Mouse (Mus musculus) intestine, postnatal 0 days (tissue): ENCODE measurements around the gene Ppp1r35. TPM values are rescaled to one million over a fixed set of nuclear protein-coding genes. Genes with fewer than 3 reads are reported as not detected.
A peak's percentile ranks its signal among the peaks of the same experiment; 100 is the strongest.

Experiments
- ATAC-seq: fragments of 200-750 bp; cut with Nextera tagmentation; 2 replicates; pipeline ENCODE4 v1.8.0; 2017; ENCODE audit warnings: mild to moderate bottlenecking, moderate TSS enrichment, moderate library complexity
- H3K27ac ChIP-seq: fragments of 300-500 bp; sonication (generic); 2 replicates; pipeline ENCODE4 v1.5.1; 2014; ENCODE audit warnings: mild to moderate bottlenecking, low read depth, low read length, moderate library complexity
- H3K27me3 ChIP-seq: fragments of 300-500 bp; sonication (generic); replicated peaks from 2 replicates; pipeline ENCODE4 v1.6.1; 2014; ENCODE audit warnings: low read length, mixed read lengths; ENCODE audit not compliant: control insufficient read depth, insufficient read depth
- H3K36me3 ChIP-seq: fragments of 300-500 bp; sonication (generic); 2 replicates; pipeline ENCODE4 v1.6.1; 2014; ENCODE audit warnings: mild to moderate bottlenecking, moderate library complexity; ENCODE audit not compliant: control insufficient read depth, insufficient read depth
- H3K4me1 ChIP-seq: fragments of 300-500 bp; sonication (generic); replicated peaks from 2 replicates; pipeline ENCODE4 v1.6.1; 2014; ENCODE audit warnings: antibody characterized with exemption, low read length, mixed read lengths; ENCODE audit not compliant: control insufficient read depth, insufficient read depth
- H3K4me2 ChIP-seq: fragments of 300-500 bp; sonication (generic); replicated peaks from 2 replicates; pipeline ENCODE4 v1.6.1; 2014; ENCODE audit warnings: low read depth, mild to moderate bottlenecking, moderate library complexity
- H3K4me3 ChIP-seq: fragments of 300-500 bp; sonication (generic); 2 replicates; pipeline ENCODE4 v1.5.1; 2014; ENCODE audit warnings: low read depth, low read length
- H3K9ac ChIP-seq: fragments of 300-500 bp; sonication (generic); 2 replicates; pipeline ENCODE4 v1.6.1; 2014; ENCODE audit warnings: mild to moderate bottlenecking, low read depth, low read length
- H3K9me3 ChIP-seq: fragments of 300-500 bp; sonication (generic); 2 replicates; pipeline ENCODE4 v1.6.1; 2016; ENCODE audit warnings: mixed run types; ENCODE audit not compliant: control insufficient read depth
- CTCF ChIP-seq: sonication (generic); IDR thresholded peaks from 2 replicates; pipeline ENCODE4 v1.5.1; 2016; ENCODE audit warnings: low read depth, mild to moderate bottlenecking, control low read depth, antibody characterized with exemption, moderate library complexity
- WGBS: fragments of 180-500 bp; shearing (Covaris S2); extraction: QIAGEN DNeasy Blood & Tissue Kit; methylation state at CpG from one replicate; pipeline ENCODE4 v1.1.7; 2014; 5-methylcytosine and 5-hydroxymethylcytosine counted together
- polyA plus RNA-seq: library from polyadenylated mRNA; unstranded; fragments of >200 nt; fragmentation: Nextera tagmentation; extraction: Ambion mirVana; gene quantifications from 2 replicates; pipeline ENCODE4 v1.2.1, GENCODE M21; 2015

Ppp1r35 gene
- polyA plus RNA-seq, 1 experiment from 2014 or later, result 30.8 TPM

GRCm38 (mm10) chr5:137766270-137766669 lies 12.4 kb upstream of the Ppp1r35 start:
- peak; percentile 70 for TF ChIP-seq CTCF
- no peaks in the 10 kb centered on the region; the same call in 1 of the 2 replicates for H3K36me3 ChIP-seq
- no peak overlapping the region for H3K27ac ChIP-seq
- no peak for ATAC-seq
- H3K9me3 ChIP-seq, result no peaks in the 10 kb centered on the region
- no peak overlapping the region for H3K4me3 ChIP-seq
- WGBS, result 59% methylated on average over 3 of the region's 3 CpGs
- no peaks in the 10 kb centered on the region for H3K27me3 ChIP-seq
- H3K9ac ChIP-seq, result no peak overlapping the region
- no peaks in the 10 kb centered on the region for H3K4me1 ChIP-seq
- no peak overlapping the region for H3K4me2 ChIP-seq

- WGBS, result 69% methylated on average over 1 of the region's 1 CpGs
- no peaks in the 10 kb centered on the region for H3K27me3 ChIP-seq
- H3K36me3 ChIP-seq, result no peaks in the 10 kb centered on the region
- ATAC-seq, result no peak
- H3K4me2 ChIP-seq, result no peak overlapping the region
- no peaks in the 10 kb centered on the region for H3K4me1 ChIP-seq
- H3K9me3 ChIP-seq, result no peaks in the 10 kb centered on the region
- no peak for TF ChIP-seq CTCF
- H3K27ac ChIP-seq, result no peak overlapping the region
- H3K4me3 ChIP-seq, result no peak overlapping the region
- no peak overlapping the region for H3K9ac ChIP-seq
Observed at GRCm38 (mm10) chr5:137768475-137768874, 10.2 kb upstream of the Ppp1r35 start.

- no peaks in the 10 kb centered on the region for H3K27me3 ChIP-seq
- no peak overlapping the region for H3K9ac ChIP-seq
- H3K4me2 ChIP-seq, result no peak overlapping the region
- TF ChIP-seq CTCF, result peak; percentile 95
- H3K4me1 ChIP-seq, result no peaks in the 10 kb centered on the region
- H3K27ac ChIP-seq, result no peak overlapping the region
- H3K36me3 ChIP-seq, result no peaks in the 10 kb centered on the region
- peak; percentile 59; the same call in 1 of the 2 replicates for ATAC-seq
- WGBS, result 41% methylated on average over 2 of the region's 2 CpGs
- H3K9me3 ChIP-seq, result no peaks in the 10 kb centered on the region
- no peak overlapping the region for H3K4me3 ChIP-seq
Observed at GRCm38 (mm10) chr5:137770709-137771108, 7.9 kb upstream of the Ppp1r35 start.

GRCm38 (mm10) chr5:137772755-137773154 lies 5.9 kb upstream of the Ppp1r35 start:
- Histone ChIP-seq H3K9me3 (no peaks in the 10 kb centered on the region), H3K36me3 (no peaks in the 10 kb centered on the region), H3K9ac (no peak overlapping the region), H3K4me3 (no peak overlapping the region), H3K27me3 (no peaks in the 10 kb centered on the region), H3K27ac (no peak overlapping the region), H3K4me1 (peaks cover 4% of the 10 kb centered on the region; the same call in 1 of the 2 replicates), H3K4me2 (no peak overlapping the region)
- TF ChIP-seq CTCF, result no peak
- no peak for ATAC-seq

- Histone ChIP-seq H3K27ac (no peak overlapping the region; the same call in 1 of the 2 replicates), H3K27me3 (no peaks in the 10 kb centered on the region), H3K4me3 (no peak overlapping the region), H3K4me2 (no peak overlapping the region), H3K9ac (no peak overlapping the region), H3K4me1 (peaks cover 4% of the 10 kb centered on the region), H3K9me3 (no peaks in the 10 kb centered on the region), H3K36me3 (0 out of 2 replicates have a peak, but pooled peaks cover 3% of the 10 kb centered on the region)
- no peak for TF ChIP-seq CTCF
- WGBS, result 90% methylated on average over 2 of the region's 2 CpGs
- ATAC-seq, result no peak
Observed at GRCm38 (mm10) chr5:137775587-137776290, 2.9 kb upstream of the Ppp1r35 start.

- H3K4me2 ChIP-seq, result no peak overlapping the region; the same call in 1 of the 2 replicates
- H3K27ac ChIP-seq, result no peak overlapping the region; the same call in 1 of the 2 replicates
- H3K9ac ChIP-seq, result no peak overlapping the region
Observed at GRCm38 (mm10) chr5:137776408-137776918, 2.2 kb upstream of the Ppp1r35 start.

More at GRCm38 (mm10) chr5:137776408-137776918, 2.2 kb upstream of the Ppp1r35 start:
- Histone ChIP-seq H3K4me1 (peaks cover 4% of the 10 kb centered on the region), H3K9me3 (no peaks in the 10 kb centered on the region), H3K4me3 (no peak overlapping the region), H3K36me3 (peaks cover 9% of the 10 kb centered on the region; the same call in 1 of the 2 replicates), H3K27me3 (no peaks in the 10 kb centered on the region)
- peak; percentile 39; the same call in 1 of the 2 replicates for ATAC-seq
- no peak; the same call in 1 of the 2 replicates for TF ChIP-seq CTCF
- 9% methylated on average over 5 of the region's 5 CpGs for WGBS
